ENCODE assay signal across 7 mouse cellular contexts in genomic region chr3:101595866-101596630, GRCm38 (mm10). TPM values are rescaled to one million over a fixed set of nuclear protein-coding genes. Genes with fewer than 3 reads are reported as not detected.
DNase-seq lines count a peak whose midpoint lies in the region; ATAC-seq and TF ChIP-seq lines count a peak whose summit lies in the region.

No protein-coding gene starts in this region.

- DNase-seq in limb, embryonic 10.5 days (ENCODE audit: low spot score): no peak
- DNase-seq in spleen, postnatal 14 days (ENCODE audit: low spot score in 2 of 2): no peak
- DNase-seq in layer of hippocampus, postnatal 36 days: no peak

- no peak for TF ChIP-seq CTCF in embryonic fibroblast, embryonic 13.5 days (IDR thresholded peaks at IDR 0.05; ENCODE audit: borderline replicate concordance, insufficient read depth, low read length)
- no peak for TF ChIP-seq CTCF in olfactory bulb, adult 2 months (IDR thresholded peaks at IDR 0.05; ENCODE audit: insufficient read depth, low read depth, low read length)

- peaks cover 88% of the 10 kb centered on the region for H3K4me1 ChIP-seq in limb, embryonic 12.5 days (replicated peaks)
- peaks cover 69% of the 10 kb centered on the region for H3K4me1 ChIP-seq in limb, embryonic 10.5 days
- peaks cover 35% of the 10 kb centered on the region for H3K4me1 ChIP-seq in embryonic fibroblast, embryonic 13.5 days (ENCODE audit: control insufficient read depth, insufficient read depth, low read length)
- peaks cover 82% of the 10 kb centered on the region for H3K4me1 ChIP-seq in heart, embryonic 16.5 days (ENCODE audit: control insufficient read depth, insufficient read depth, low read length)
- peaks cover 38% of the 10 kb centered on the region for H3K4me1 ChIP-seq in olfactory bulb, adult 2 months (ENCODE audit: control insufficient read depth, insufficient read depth, low read length)

- TF ChIP-seq POLR2A in embryonic fibroblast, embryonic 13.5 days (IDR thresholded peaks at IDR 0.05; ENCODE audit: low read depth, low read length): no peak
- TF ChIP-seq POLR2A in olfactory bulb, adult 2 months (IDR thresholded peaks at IDR 0.05; ENCODE audit: insufficient read depth, low read depth, low read length): no peak

- 0 out of 2 replicates have a peak overlapping the region, but pooled peaks have one; percentile 9 for H3K27ac ChIP-seq in limb, embryonic 12.5 days
- no peak overlapping the region for H3K27ac ChIP-seq in limb, embryonic 10.5 days
- peak overlapping the region; percentile 23 for H3K27ac ChIP-seq in embryonic fibroblast, embryonic 13.5 days (ENCODE audit: insufficient read depth, low read length)
- H3K27ac ChIP-seq in heart, embryonic 16.5 days (ENCODE audit: low read length): peak overlapping the region; percentile 100
- peak overlapping the region; percentile 82 for H3K27ac ChIP-seq in olfactory bulb, adult 2 months (ENCODE audit: insufficient read depth, low read depth, low read length)

- WGBS in limb, embryonic 12.5 days: 80% methylated on average over 14 of the region's 14 CpGs
- WGBS in limb, embryonic 10.5 days: 79% methylated on average over 14 of the region's 14 CpGs
- 22% methylated on average over 14 of the region's 14 CpGs for WGBS in heart, embryonic 16.5 days
- 39% methylated on average over 14 of the region's 14 CpGs for WGBS in olfactory bulb, adult 2 months

- peaks cover 37% of the 10 kb centered on the region for H3K36me3 ChIP-seq in limb, embryonic 12.5 days
- peaks cover 53% of the 10 kb centered on the region for H3K36me3 ChIP-seq in limb, embryonic 10.5 days
- H3K36me3 ChIP-seq in heart, embryonic 16.5 days (ENCODE audit: control insufficient read depth, insufficient read depth): peaks cover 35% of the 10 kb centered on the region

- no peaks in the 10 kb centered on the region for H3K9me3 ChIP-seq in limb, embryonic 12.5 days
- H3K9me3 ChIP-seq in limb, embryonic 10.5 days (replicated peaks): no peaks in the 10 kb centered on the region
- H3K9me3 ChIP-seq in heart, embryonic 16.5 days (replicated peaks; ENCODE audit: control insufficient read depth, low read length): no peaks in the 10 kb centered on the region

- no peak overlapping the region for H3K4me3 ChIP-seq in limb, embryonic 12.5 days (replicated peaks)
- H3K4me3 ChIP-seq in limb, embryonic 10.5 days: no peak overlapping the region
- H3K4me3 ChIP-seq in embryonic fibroblast, embryonic 13.5 days (ENCODE audit: insufficient read depth, low read length): no peak overlapping the region
- peak overlapping the region; percentile 31 for H3K4me3 ChIP-seq in heart, embryonic 16.5 days (ENCODE audit: low read length)
- H3K4me3 ChIP-seq in olfactory bulb, adult 2 months (ENCODE audit: insufficient read depth, low read depth, low read length): no peak overlapping the region

- H3K4me2 ChIP-seq in limb, embryonic 12.5 days: no peak overlapping the region
- H3K4me2 ChIP-seq in heart, embryonic 16.5 days (ENCODE audit: low read depth, low read length): peak overlapping the region; percentile 88

- H3K27me3 ChIP-seq in limb, embryonic 12.5 days: no peaks in the 10 kb centered on the region
- no peaks in the 10 kb centered on the region for H3K27me3 ChIP-seq in limb, embryonic 10.5 days (ENCODE audit: low read depth, poor library complexity, severe bottlenecking)
- H3K27me3 ChIP-seq in heart, embryonic 16.5 days (ENCODE audit: control insufficient read depth, insufficient read depth, low read length): no peaks in the 10 kb centered on the region

- no peak overlapping the region for H3K9ac ChIP-seq in limb, embryonic 12.5 days (replicated peaks)
- H3K9ac ChIP-seq in heart, embryonic 16.5 days (ENCODE audit: low read length): peak overlapping the region; percentile 49

- no peak for ATAC-seq in limb, embryonic 12.5 days (ENCODE audit: insufficient number of reproducible peaks, insufficient read depth, low FRiP score, low TSS enrichment, low read depth)
- peak; percentile 85 for ATAC-seq in heart, embryonic 16.5 days (replicated peaks; ENCODE audit: extremely low read depth, insufficient read depth, low FRiP score)

RNA-seq across cellular contexts. Expression of gene Atp1a1, which starts 8.4 kb away (rescaled TPM):
- 57.1 and 67.6 TPM in 2 replicates for polyA plus RNA-seq in limb, embryonic 12.5 days (2016; fragmentation: Nextera tagmentation; extraction: Ambion mirVana)
- polyA plus RNA-seq in limb, embryonic 10.5 days (2016; fragmentation: Nextera tagmentation; extraction: Ambion mirVana): 47.7 and 53.7 TPM in 2 replicates
- 211 and 238 TPM in 2 replicates for polyA plus RNA-seq in embryonic fibroblast, embryonic 13.5 days (2011; ENCODE audit: insufficient read length, low read depth, missing spikeins)
- 328 and 335 TPM in 2 replicates for polyA plus RNA-seq in heart, embryonic 16.5 days (2015; fragmentation: Nextera tagmentation; extraction: Ambion mirVana)
- polyA plus RNA-seq in olfactory bulb, adult 2 months (2012; ENCODE audit: insufficient read depth, insufficient read length, low replicate concordance, missing spikeins): 138 and 333 TPM in 2 replicates
- 100 to 1,000 TPM; 462 to 484 TPM for total RNA-seq in layer of hippocampus, postnatal 36 days (2021)
